Mouse (Mus musculus): ENCODE results near the gene Slc5a1. TPM values are rescaled to one million over a fixed set of nuclear protein-coding genes. Genes with fewer than 3 reads are reported as not detected.

Slc5a1 gene
- polyA plus RNA-seq, 1 experiment, result 0.04 TPM

- no peaks in the 10 kb centered on the region for H3K4me1 ChIP-seq (ENCODE audit: control insufficient read depth, insufficient read depth, low read length)
These were observed 19.6 kb downstream of the Slc5a1 start for GRCm38 (mm10) chr5:33123658-33124057.

DNA sequence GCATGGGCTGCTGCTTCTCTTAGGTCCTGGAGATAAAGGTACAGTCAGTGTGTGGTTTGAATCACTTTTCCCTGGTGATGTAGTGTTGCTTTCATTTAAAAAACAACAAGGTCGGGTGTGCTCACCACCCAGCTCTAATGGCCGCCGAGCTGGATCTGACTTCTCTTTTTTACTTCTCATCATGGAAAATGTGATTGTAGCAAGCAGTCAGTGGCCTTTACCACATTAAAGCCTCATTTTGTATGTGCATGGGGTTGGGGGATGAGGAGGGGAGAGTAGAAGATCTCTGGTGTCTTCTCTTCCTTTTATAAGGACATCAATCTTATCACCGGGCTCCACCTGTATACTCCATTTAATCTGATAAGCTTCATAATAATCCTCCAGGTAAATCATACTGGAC, 21.3 kb downstream of the Slc5a1 start:
- no peak overlapping the region for H3K27ac ChIP-seq (ENCODE audit: control insufficient read depth, insufficient read depth, low read depth, low read length)
- no peak overlapping the region for H3K4me3 ChIP-seq (ENCODE audit: control insufficient read depth, low read depth, low read length)
- H3K4me1 ChIP-seq (ENCODE audit: control insufficient read depth, insufficient read depth, low read length), result no peaks in the 10 kb centered on the region
- H3K27me3 ChIP-seq (ENCODE audit: control insufficient read depth, insufficient read depth, low read length), result no peaks in the 10 kb centered on the region
- TF ChIP-seq POLR2A (IDR thresholded peaks at IDR 0.05; ENCODE audit: control insufficient read depth, low read depth, low read length), result no peak
- no peak for TF ChIP-seq CTCF (IDR thresholded peaks at IDR 0.05; ENCODE audit: control insufficient read depth, insufficient read depth, insufficient replicate concordance, low read depth, low read length)
- no peaks in the 10 kb centered on the region for H3K36me3 ChIP-seq (ENCODE audit: control insufficient read depth, insufficient read depth, low read length)

More at GRCm38 (mm10) chr5:33123658-33124057, 19.6 kb downstream of the Slc5a1 start:
- Histone ChIP-seq H3K36me3 (ENCODE audit: control insufficient read depth, insufficient read depth, low read length) (no peaks in the 10 kb centered on the region), H3K4me3 (ENCODE audit: control insufficient read depth, low read depth, low read length) (no peak overlapping the region), H3K27me3 (ENCODE audit: control insufficient read depth, insufficient read depth, low read length) (no peaks in the 10 kb centered on the region), H3K27ac (ENCODE audit: control insufficient read depth, insufficient read depth, low read depth, low read length) (no peak overlapping the region)
- TF ChIP-seq CTCF (IDR thresholded peaks at IDR 0.05; ENCODE audit: control insufficient read depth, insufficient read depth, insufficient replicate concordance, low read depth, low read length) (no peak), POLR2A (IDR thresholded peaks at IDR 0.05; ENCODE audit: control insufficient read depth, low read depth, low read length) (no peak)

DNA sequence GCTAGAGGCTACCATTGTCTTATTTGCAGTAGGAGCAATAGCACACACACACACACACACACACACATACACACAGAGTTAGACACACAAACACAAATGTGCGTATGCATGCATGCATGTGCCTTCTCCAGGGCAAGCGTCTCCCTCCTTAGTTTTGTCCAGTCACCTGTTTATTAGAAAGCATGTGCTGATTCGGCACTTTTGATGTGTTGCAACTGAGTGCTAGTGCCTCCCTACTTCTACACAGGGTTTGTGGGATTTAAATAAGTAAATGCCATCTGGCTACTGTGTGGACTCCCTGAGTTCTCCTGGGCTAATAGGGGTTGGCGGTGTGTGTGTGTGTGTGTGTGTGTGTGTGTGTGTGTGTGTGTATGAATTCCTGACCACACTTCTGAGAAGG, 30.1 kb downstream of the Slc5a1 start:
- Histone ChIP-seq H3K27me3 (ENCODE audit: control insufficient read depth, insufficient read depth, low read length) (no peaks in the 10 kb centered on the region), H3K36me3 (ENCODE audit: control insufficient read depth, insufficient read depth, low read length) (no peaks in the 10 kb centered on the region), H3K27ac (ENCODE audit: control insufficient read depth, insufficient read depth, low read depth, low read length) (no peak overlapping the region), H3K4me1 (ENCODE audit: control insufficient read depth, insufficient read depth, low read length) (no peaks in the 10 kb centered on the region), H3K4me3 (ENCODE audit: control insufficient read depth, low read depth, low read length) (no peak overlapping the region)
- no peak for TF ChIP-seq CTCF (IDR thresholded peaks at IDR 0.05; ENCODE audit: control insufficient read depth, insufficient read depth, insufficient replicate concordance, low read depth, low read length)
- TF ChIP-seq POLR2A (IDR thresholded peaks at IDR 0.05; ENCODE audit: control insufficient read depth, low read depth, low read length), result no peak

GRCm38 (mm10) chr5:33135611-33136010, 31.6 kb downstream of the Slc5a1 start:
- no peaks in the 10 kb centered on the region for H3K4me1 ChIP-seq (ENCODE audit: control insufficient read depth, insufficient read depth, low read length)
- no peaks in the 10 kb centered on the region for H3K27me3 ChIP-seq (ENCODE audit: control insufficient read depth, insufficient read depth, low read length)
- H3K36me3 ChIP-seq (ENCODE audit: control insufficient read depth, insufficient read depth, low read length), result no peaks in the 10 kb centered on the region
- no peak overlapping the region for H3K4me3 ChIP-seq (ENCODE audit: control insufficient read depth, low read depth, low read length)
- TF ChIP-seq CTCF (IDR thresholded peaks at IDR 0.05; ENCODE audit: control insufficient read depth, insufficient read depth, insufficient replicate concordance, low read depth, low read length) (no peak), POLR2A (IDR thresholded peaks at IDR 0.05; ENCODE audit: control insufficient read depth, low read depth, low read length) (no peak)
- no peak overlapping the region for H3K27ac ChIP-seq (ENCODE audit: control insufficient read depth, insufficient read depth, low read depth, low read length)

GRCm38 (mm10) chr5:33142790-33143455, 38.9 kb downstream of the Slc5a1 start:
- Histone ChIP-seq H3K36me3 (ENCODE audit: control insufficient read depth, insufficient read depth, low read length) (no peaks in the 10 kb centered on the region), H3K27me3 (ENCODE audit: control insufficient read depth, insufficient read depth, low read length) (no peaks in the 10 kb centered on the region), H3K4me1 (ENCODE audit: control insufficient read depth, insufficient read depth, low read length) (no peaks in the 10 kb centered on the region), H3K27ac (ENCODE audit: control insufficient read depth, insufficient read depth, low read depth, low read length) (no peak overlapping the region), H3K4me3 (ENCODE audit: control insufficient read depth, low read depth, low read length) (no peak overlapping the region)
- no peak for TF ChIP-seq CTCF (IDR thresholded peaks at IDR 0.05; ENCODE audit: control insufficient read depth, insufficient read depth, insufficient replicate concordance, low read depth, low read length)
- TF ChIP-seq POLR2A (IDR thresholded peaks at IDR 0.05; ENCODE audit: control insufficient read depth, low read depth, low read length), result no peak

- no peaks in the 10 kb centered on the region for H3K4me1 ChIP-seq (ENCODE audit: control insufficient read depth, insufficient read depth, low read length)
- H3K27ac ChIP-seq (ENCODE audit: control insufficient read depth, insufficient read depth, low read depth, low read length), result no peak overlapping the region
- H3K36me3 ChIP-seq (ENCODE audit: control insufficient read depth, insufficient read depth, low read length), result no peaks in the 10 kb centered on the region
- no peaks in the 10 kb centered on the region for H3K27me3 ChIP-seq (ENCODE audit: control insufficient read depth, insufficient read depth, low read length)
- no peak for TF ChIP-seq POLR2A (IDR thresholded peaks at IDR 0.05; ENCODE audit: control insufficient read depth, low read depth, low read length)
- H3K4me3 ChIP-seq (ENCODE audit: control insufficient read depth, low read depth, low read length), result no peak overlapping the region
These were observed 40.0 kb downstream of the Slc5a1 start for GRCm38 (mm10) chr5:33144025-33144424.

DNA sequence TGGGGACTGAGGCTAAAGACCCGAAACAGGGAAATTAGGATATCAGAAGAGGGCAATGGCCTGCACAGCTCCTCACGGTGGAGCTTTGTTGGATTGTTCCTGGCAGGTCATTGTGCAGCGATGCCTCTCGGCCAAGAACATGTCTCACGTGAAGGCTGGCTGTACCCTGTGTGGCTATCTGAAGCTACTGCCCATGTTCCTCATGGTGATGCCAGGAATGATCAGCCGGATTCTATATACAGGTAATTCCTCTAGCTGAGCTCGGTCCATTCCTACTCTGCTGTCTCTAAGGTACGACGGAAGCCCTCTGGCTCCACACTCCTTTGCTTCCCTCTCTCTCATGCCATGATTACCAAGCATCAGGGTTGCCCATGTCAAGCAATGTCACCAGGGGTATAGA, 42.8 kb downstream of the Slc5a1 start:
- Histone ChIP-seq H3K36me3 (ENCODE audit: control insufficient read depth, insufficient read depth, low read length) (no peaks in the 10 kb centered on the region), H3K4me3 (ENCODE audit: control insufficient read depth, low read depth, low read length) (no peak overlapping the region), H3K4me1 (ENCODE audit: control insufficient read depth, insufficient read depth, low read length) (no peaks in the 10 kb centered on the region), H3K27me3 (ENCODE audit: control insufficient read depth, insufficient read depth, low read length) (no peaks in the 10 kb centered on the region), H3K27ac (ENCODE audit: control insufficient read depth, insufficient read depth, low read depth, low read length) (no peak overlapping the region)
- TF ChIP-seq CTCF (IDR thresholded peaks at IDR 0.05; ENCODE audit: control insufficient read depth, insufficient read depth, insufficient replicate concordance, low read depth, low read length), result no peak
- TF ChIP-seq POLR2A (IDR thresholded peaks at IDR 0.05; ENCODE audit: control insufficient read depth, low read depth, low read length), result no peak

GRCm38 (mm10) chr5:33147691-33148090, 43.7 kb downstream of the Slc5a1 start:
- H3K4me1 ChIP-seq (ENCODE audit: control insufficient read depth, insufficient read depth, low read length), result no peaks in the 10 kb centered on the region
- no peak overlapping the region for H3K4me3 ChIP-seq (ENCODE audit: control insufficient read depth, low read depth, low read length)
- TF ChIP-seq CTCF (IDR thresholded peaks at IDR 0.05; ENCODE audit: control insufficient read depth, insufficient read depth, insufficient replicate concordance, low read depth, low read length) (no peak), POLR2A (IDR thresholded peaks at IDR 0.05; ENCODE audit: control insufficient read depth, low read depth, low read length) (no peak)
- H3K36me3 ChIP-seq (ENCODE audit: control insufficient read depth, insufficient read depth, low read length), result no peaks in the 10 kb centered on the region
- no peaks in the 10 kb centered on the region for H3K27me3 ChIP-seq (ENCODE audit: control insufficient read depth, insufficient read depth, low read length)
- no peak overlapping the region for H3K27ac ChIP-seq (ENCODE audit: control insufficient read depth, insufficient read depth, low read depth, low read length)
